Mouse (Mus musculus) c-Kit-negative CD71-positive TER-119-positive erythroid progenitor cells, embryonic 14.5 days (primary cell): Measurements from ENCODE around the gene Tas2r116.

ENCODE experiments used
- DNase-seq: peaks from one replicate; pipeline ENCODE4 v3.0.0-alpha.2; 2013; ENCODE audit warnings: low read depth, low spot score

Gene Tas2r116

DNA sequence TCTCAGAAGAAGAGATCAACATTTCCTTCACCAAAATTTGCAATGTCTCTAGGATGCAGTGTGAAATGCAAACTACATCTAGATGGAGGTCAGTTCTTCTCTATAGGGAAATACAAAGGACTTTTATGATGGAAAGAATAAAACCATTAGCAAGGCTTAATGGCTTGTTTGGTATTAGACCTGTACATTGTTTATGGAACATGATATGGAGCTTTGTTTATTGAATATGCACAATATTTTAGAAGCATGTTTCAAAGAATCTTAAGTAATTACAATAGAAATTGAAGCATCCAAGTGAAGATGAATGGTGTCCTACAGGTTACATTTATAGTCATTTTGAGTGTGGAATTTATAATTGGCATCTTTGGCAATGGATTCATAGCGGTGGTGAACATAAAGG, at the start of gene Tas2r116:
Tas2r116 (plus strand) TSS at position 301 of the 400 bp plus-strand sequence.
- DNase-seq: no peak

DNA sequence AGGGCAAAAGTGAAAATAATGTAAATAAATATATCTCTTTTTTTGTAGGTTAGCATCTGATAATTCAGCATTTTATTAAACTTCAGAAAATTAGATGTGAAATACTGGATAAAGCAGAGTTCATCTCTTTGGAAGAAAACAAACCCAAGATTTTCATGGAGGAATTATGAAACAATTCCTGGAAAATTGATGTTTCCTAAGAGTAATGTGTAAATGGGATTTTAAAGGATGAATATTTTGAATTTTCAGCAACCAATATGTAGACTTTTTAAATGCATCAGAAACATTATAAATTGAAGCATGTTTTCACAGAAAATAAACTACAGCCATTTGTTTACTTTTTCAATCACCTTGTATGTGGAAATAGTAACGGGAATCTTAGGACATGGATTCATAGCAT, 8.4 kb upstream of the Tas2r116 start, which contains the start of gene Tas2r123:
Tas2r123 (plus strand) TSS at position 301 of the 400 bp plus-strand sequence.
- no peak for DNase-seq

DNA sequence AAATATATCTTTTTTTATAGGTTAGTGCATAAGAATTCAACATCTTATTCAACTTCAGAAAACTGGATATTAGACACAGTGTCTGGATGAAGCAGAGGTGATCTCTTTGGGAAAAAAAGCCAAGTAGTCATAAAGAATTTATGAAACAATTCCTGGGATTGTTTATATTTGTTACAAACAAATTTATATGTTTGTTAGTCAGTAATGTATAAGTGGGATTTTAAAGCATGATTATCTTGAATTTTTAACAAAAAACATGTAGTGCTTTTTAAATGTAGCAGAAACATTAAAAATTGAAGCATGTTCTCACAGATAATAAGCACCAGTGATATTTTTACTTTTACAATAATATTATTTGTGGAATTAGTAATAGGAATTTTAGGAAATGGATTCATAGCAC, 12.5 kb downstream of the Tas2r116 start, which contains the start of gene Tas2r110:
Tas2r110 (plus strand) TSS at position 301 of the 400 bp plus-strand sequence.
- DNase-seq: no peak

DNA sequence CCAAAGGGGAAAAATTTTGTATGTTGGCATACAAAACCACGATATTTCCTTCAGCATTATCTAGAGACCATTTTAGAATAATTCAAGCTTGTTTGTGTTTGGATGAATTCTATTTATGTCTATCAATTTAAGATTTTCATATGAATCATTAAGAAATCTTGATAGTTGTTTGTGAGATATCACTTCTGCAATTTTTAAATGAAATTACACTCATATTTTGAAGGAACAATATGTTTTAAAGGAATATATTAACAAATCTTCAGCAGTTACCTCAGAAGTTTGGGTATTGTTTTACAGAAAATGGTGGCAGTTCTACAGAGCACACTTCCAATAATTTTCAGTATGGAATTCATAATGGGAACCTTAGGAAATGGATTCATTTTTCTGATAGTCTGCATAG, 37.5 kb downstream of the Tas2r116 start, which contains the start of gene Tas2r113:
Tas2r113 (plus strand) TSS at position 301 of the 400 bp plus-strand sequence.
- no peak for DNase-seq
